Mouse (Mus musculus) liver, embryonic 12.5 days (tissue): Measurements from ENCODE around the gene Dido1. TPM values are rescaled to one million over a fixed set of nuclear protein-coding genes. Genes with fewer than 3 reads are reported as not detected.
A peak's percentile ranks its signal among the peaks of the same experiment; 100 is the strongest.

Experiments
- ATAC-seq: fragments of 200-750 bp; cut with Nextera tagmentation; 2 replicates; pipeline ENCODE4 v1.8.0; 2017; ENCODE audit warnings: moderate number of reproducible peaks, mild to moderate bottlenecking, moderate library complexity
- H3K27ac ChIP-seq: fragments of 300-500 bp; sonication (generic); 2 replicates; pipeline ENCODE4 v1.5.1; 2016; ENCODE audit warnings: mild to moderate bottlenecking
- H3K27me3 ChIP-seq: fragments of 300-500 bp; sonication (generic); replicated peaks from 2 replicates; pipeline ENCODE4 v1.6.1; 2016; ENCODE audit warnings: mild to moderate bottlenecking, moderate library complexity
- H3K36me3 ChIP-seq: fragments of 300-500 bp; sonication (generic); 2 replicates; pipeline ENCODE4 v1.6.1; 2016; ENCODE audit warnings: mild to moderate bottlenecking, moderate library complexity
- H3K4me1 ChIP-seq: fragments of 300-500 bp; sonication (generic); 2 replicates; pipeline ENCODE4 v1.6.1; 2016
- H3K4me2 ChIP-seq: fragments of 300-500 bp; sonication (generic); 2 replicates; pipeline ENCODE4 v1.6.1; 2016; ENCODE audit warnings: mild to moderate bottlenecking, moderate library complexity
- H3K4me3 ChIP-seq: fragments of 300-500 bp; sonication (generic); 2 replicates; pipeline ENCODE4 v1.5.1; 2016; ENCODE audit warnings: mild to moderate bottlenecking, moderate library complexity
- H3K9ac ChIP-seq: fragments of 300-500 bp; sonication (generic); 2 replicates; pipeline ENCODE4 v1.6.1; 2016; ENCODE audit warnings: mild to moderate bottlenecking, moderate library complexity
- H3K9me3 ChIP-seq: fragments of 300-500 bp; sonication (generic); replicated peaks from 2 replicates; pipeline ENCODE4 v1.6.1; 2016; ENCODE audit warnings: mild to moderate bottlenecking, moderate library complexity
- whole genome bisulfite sequencing: fragments of 180-500 bp; shearing (Covaris S2); methylation state at CpG from one replicate; pipeline ENCODE4 v1.1.7; 2016; ENCODE audit not compliant: insufficient replicate concordance; 5-methylcytosine and 5-hydroxymethylcytosine counted together
- polyA plus RNA-seq: library from polyadenylated mRNA; unstranded; fragments of >200 nt; fragmentation: Nextera tagmentation; extraction: Ambion mirVana; gene quantifications from 2 replicates; pipeline ENCODE4 v1.2.1, GENCODE M21; 2016

Gene Dido1
- polyA plus RNA-seq, 1 experiment from 2014 or later: 21.5 TPM

- H3K4me1 ChIP-seq: no peaks in the 10 kb centered on the region
- WGBS: 29% methylated on average over 3 of the region's 3 CpGs
- H3K9ac ChIP-seq: no peak overlapping the region
- no peaks in the 10 kb centered on the region for H3K9me3 ChIP-seq
- no peaks in the 10 kb centered on the region for H3K36me3 ChIP-seq
- no peak overlapping the region for H3K4me3 ChIP-seq
- no peak for ATAC-seq
- H3K27me3 ChIP-seq: no peaks in the 10 kb centered on the region; the same call in 1 of the 2 replicates
- no peak overlapping the region for H3K4me2 ChIP-seq
- H3K27ac ChIP-seq: no peak overlapping the region
Observed at GRCm38 (mm10) chr2:180740349-180740748, 30.6 kb upstream of the Dido1 start.

GRCm38 (mm10) chr2:180737984-180738383 is 28.2 kb upstream of the Dido1 start:
- Histone ChIP-seq H3K27ac (no peak overlapping the region), H3K9me3 (no peaks in the 10 kb centered on the region), H3K9ac (no peak overlapping the region), H3K4me3 (no peak overlapping the region), H3K4me2 (no peak overlapping the region), H3K36me3 (no peaks in the 10 kb centered on the region), H3K27me3 (no peaks in the 10 kb centered on the region; the same call in 1 of the 2 replicates), H3K4me1 (no peaks in the 10 kb centered on the region)
- 64% methylated on average over 2 of the region's 2 CpGs for WGBS
- ATAC-seq: no peak

GRCm38 (mm10) chr2:180735232-180735631 is 25.4 kb upstream of the Dido1 start:
- H3K4me2 ChIP-seq: no peak overlapping the region
- WGBS: 72% methylated on average over 7 of the region's 7 CpGs
- H3K27ac ChIP-seq: no peak overlapping the region
- H3K36me3 ChIP-seq: no peaks in the 10 kb centered on the region
- no peak overlapping the region for H3K4me3 ChIP-seq
- peaks cover 14% of the 10 kb centered on the region for H3K4me1 ChIP-seq
- ATAC-seq: no peak
- H3K9ac ChIP-seq: no peak overlapping the region
- no peaks in the 10 kb centered on the region for H3K9me3 ChIP-seq
- no peaks in the 10 kb centered on the region; the same call in 1 of the 2 replicates for H3K27me3 ChIP-seq

GRCm38 (mm10) chr2:180731984-180732383 is 22.2 kb upstream of the Dido1 start:
- Histone ChIP-seq H3K27me3 (no peaks in the 10 kb centered on the region), H3K36me3 (no peaks in the 10 kb centered on the region), H3K9ac (no peak overlapping the region; the same call in 1 of the 2 replicates), H3K4me1 (peaks cover 29% of the 10 kb centered on the region), H3K9me3 (no peaks in the 10 kb centered on the region), H3K4me3 (no peak overlapping the region), H3K4me2 (no peak overlapping the region), H3K27ac (no peak overlapping the region)
- peak; percentile 66 for ATAC-seq
- 31% methylated on average over 6 of the region's 6 CpGs for WGBS

- Histone ChIP-seq H3K9me3 (no peaks in the 10 kb centered on the region), H3K4me3 (no peak overlapping the region), H3K36me3 (no peaks in the 10 kb centered on the region), H3K4me1 (peaks cover 38% of the 10 kb centered on the region), H3K4me2 (no peak overlapping the region), H3K27me3 (no peaks in the 10 kb centered on the region), H3K9ac (no peak overlapping the region), H3K27ac (no peak overlapping the region)
- no peak for ATAC-seq
- WGBS: 48% methylated on average over 3 of the region's 3 CpGs
Observed at GRCm38 (mm10) chr2:180731036-180731435, 21.2 kb upstream of the Dido1 start.

- no peak overlapping the region for H3K4me3 ChIP-seq
- no peak overlapping the region for H3K27ac ChIP-seq
- H3K4me1 ChIP-seq: peaks cover 68% of the 10 kb centered on the region
- ATAC-seq: no peak
- H3K9ac ChIP-seq: no peak overlapping the region; the same call in 1 of the 2 replicates
- no peaks in the 10 kb centered on the region for H3K27me3 ChIP-seq
- 32% methylated on average over 4 of the region's 4 CpGs for WGBS
- H3K36me3 ChIP-seq: peaks cover 18% of the 10 kb centered on the region
- no peak overlapping the region for H3K4me2 ChIP-seq
- no peaks in the 10 kb centered on the region for H3K9me3 ChIP-seq
Observed at GRCm38 (mm10) chr2:180727613-180728021, 17.8 kb upstream of the Dido1 start.

GRCm38 (mm10) chr2:180726658-180727442 is 17.1 kb upstream of the Dido1 start:
- Histone ChIP-seq H3K27ac (peak overlapping the region; percentile 55; the same call in 1 of the 2 replicates), H3K4me3 (no peak overlapping the region), H3K36me3 (peaks cover 26% of the 10 kb centered on the region), H3K9me3 (no peaks in the 10 kb centered on the region), H3K9ac (peak overlapping the region; percentile 3; the same call in 1 of the 2 replicates), H3K4me2 (peak overlapping the region; percentile 64), H3K27me3 (no peaks in the 10 kb centered on the region), H3K4me1 (peaks cover 62% of the 10 kb centered on the region)
- ATAC-seq: 0 out of 2 replicates have a peak, but pooled peaks have one; percentile 16
- WGBS: 22% methylated on average over 6 of the region's 6 CpGs

- H3K9me3 ChIP-seq: no peaks in the 10 kb centered on the region
- H3K27ac ChIP-seq: peak overlapping the region; percentile 55
- peaks cover 34% of the 10 kb centered on the region for H3K36me3 ChIP-seq
- peak overlapping the region; percentile 64 for H3K4me2 ChIP-seq
- no peak for ATAC-seq
- H3K9ac ChIP-seq: peak overlapping the region; percentile 54
- H3K27me3 ChIP-seq: no peaks in the 10 kb centered on the region
- peaks cover 57% of the 10 kb centered on the region for H3K4me1 ChIP-seq
- 23% methylated on average over 7 of the region's 8 CpGs for WGBS
- H3K4me3 ChIP-seq: peak overlapping the region; percentile 46
Observed at GRCm38 (mm10) chr2:180725856-180726629, 16.2 kb upstream of the Dido1 start.

- Histone ChIP-seq H3K9me3 (no peaks in the 10 kb centered on the region), H3K9ac (peak overlapping the region; percentile 54), H3K27ac (peak overlapping the region; percentile 55), H3K4me2 (peak overlapping the region; percentile 64), H3K36me3 (peaks cover 40% of the 10 kb centered on the region), H3K4me1 (peaks cover 54% of the 10 kb centered on the region), H3K27me3 (no peaks in the 10 kb centered on the region), H3K4me3 (peak overlapping the region; percentile 46)
- peak; percentile 33; the same call in 1 of the 2 replicates for ATAC-seq
- 5% methylated on average over 6 of the region's 6 CpGs for WGBS
Observed at GRCm38 (mm10) chr2:180725414-180725778, 15.6 kb upstream of the Dido1 start.

- peak within 1 kb of the TSS; percentile 64 for H3K4me2 ChIP-seq
- no peaks in the 10 kb centered on the region for H3K27me3 ChIP-seq
- WGBS: 5% methylated on average over 18 of the region's 18 CpGs
- H3K9ac ChIP-seq: peak within 1 kb of the TSS; percentile 54
- peak within 1 kb of the TSS; percentile 46 for H3K4me3 ChIP-seq
- ATAC-seq: peak; percentile 82
- H3K4me1 ChIP-seq: peaks cover 54% of the 10 kb centered on the region
- peaks cover 46% of the 10 kb centered on the region for H3K36me3 ChIP-seq
- no peaks in the 10 kb centered on the region for H3K9me3 ChIP-seq
- H3K27ac ChIP-seq: peak within 1 kb of the TSS; percentile 55
Observed at GRCm38 (mm10) chr2:180724585-180725413, 15.0 kb upstream of the Dido1 start, which contains the start of gene Slc17a9. Slc17a9 (plus strand) TSS chr2:180725263.

GRCm38 (mm10) chr2:180723865-180724264 is 14.1 kb upstream of the Dido1 start:
- 55% methylated on average over 2 of the region's 2 CpGs for WGBS
- H3K27ac ChIP-seq: peak overlapping the region; percentile 32; the same call in 1 of the 2 replicates
- H3K36me3 ChIP-seq: peaks cover 55% of the 10 kb centered on the region
- ATAC-seq: no peak
- H3K9me3 ChIP-seq: no peaks in the 10 kb centered on the region
- no peak overlapping the region for H3K4me3 ChIP-seq
- H3K4me2 ChIP-seq: no peak overlapping the region
- peaks cover 54% of the 10 kb centered on the region for H3K4me1 ChIP-seq
- 0 out of 2 replicates have a peak overlapping the region, but pooled peaks have one; percentile 6 for H3K9ac ChIP-seq
- no peaks in the 10 kb centered on the region for H3K27me3 ChIP-seq
